Mouse (Mus musculus): ENCODE results near the gene Gm973.
A peak's percentile ranks its signal among the peaks of the same experiment; 100 is the strongest.

The Gm973 gene

DNA sequence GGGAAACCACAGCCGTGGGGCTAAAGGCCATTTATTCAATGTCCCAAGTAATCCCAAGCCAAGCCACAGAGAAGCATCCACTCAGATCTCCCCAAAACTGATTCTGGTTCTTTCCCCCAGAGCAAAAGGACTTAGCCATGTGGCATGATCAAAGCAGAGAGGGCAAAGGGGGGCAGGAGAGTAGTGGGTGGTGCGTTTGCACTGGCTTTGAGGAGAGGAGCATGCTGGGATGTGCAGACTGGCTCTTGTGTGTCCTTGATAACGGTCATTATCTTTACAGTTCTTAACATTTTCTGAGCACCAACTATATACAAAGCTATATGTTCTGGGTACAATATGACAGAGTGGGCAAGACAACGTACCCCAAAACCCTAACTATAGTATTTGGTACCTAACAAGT, 23.6 kb upstream of the Gm973 start:
- DNase-seq (ENCODE audit: low read depth): no peak

DNA sequence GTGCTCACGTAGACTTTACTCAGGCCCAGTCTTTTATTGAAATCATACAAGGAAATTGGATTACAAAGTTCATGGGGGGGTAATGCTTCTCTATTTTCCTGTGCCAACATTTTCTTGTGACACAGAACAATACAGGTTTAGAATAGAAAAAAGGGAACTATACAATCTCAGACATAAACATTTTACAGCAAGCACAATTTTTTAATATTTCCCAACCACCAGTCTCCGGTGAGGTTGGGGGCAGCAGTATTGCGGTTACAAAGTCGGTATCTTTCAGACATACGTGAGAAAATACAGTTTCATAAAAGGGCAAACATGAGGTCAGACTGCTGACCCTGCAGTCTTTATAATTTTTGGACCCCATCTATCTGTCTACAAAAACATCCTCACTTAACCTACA, 20.1 kb upstream of the Gm973 start:
- DNase-seq (ENCODE audit: low read depth): no peak

DNA sequence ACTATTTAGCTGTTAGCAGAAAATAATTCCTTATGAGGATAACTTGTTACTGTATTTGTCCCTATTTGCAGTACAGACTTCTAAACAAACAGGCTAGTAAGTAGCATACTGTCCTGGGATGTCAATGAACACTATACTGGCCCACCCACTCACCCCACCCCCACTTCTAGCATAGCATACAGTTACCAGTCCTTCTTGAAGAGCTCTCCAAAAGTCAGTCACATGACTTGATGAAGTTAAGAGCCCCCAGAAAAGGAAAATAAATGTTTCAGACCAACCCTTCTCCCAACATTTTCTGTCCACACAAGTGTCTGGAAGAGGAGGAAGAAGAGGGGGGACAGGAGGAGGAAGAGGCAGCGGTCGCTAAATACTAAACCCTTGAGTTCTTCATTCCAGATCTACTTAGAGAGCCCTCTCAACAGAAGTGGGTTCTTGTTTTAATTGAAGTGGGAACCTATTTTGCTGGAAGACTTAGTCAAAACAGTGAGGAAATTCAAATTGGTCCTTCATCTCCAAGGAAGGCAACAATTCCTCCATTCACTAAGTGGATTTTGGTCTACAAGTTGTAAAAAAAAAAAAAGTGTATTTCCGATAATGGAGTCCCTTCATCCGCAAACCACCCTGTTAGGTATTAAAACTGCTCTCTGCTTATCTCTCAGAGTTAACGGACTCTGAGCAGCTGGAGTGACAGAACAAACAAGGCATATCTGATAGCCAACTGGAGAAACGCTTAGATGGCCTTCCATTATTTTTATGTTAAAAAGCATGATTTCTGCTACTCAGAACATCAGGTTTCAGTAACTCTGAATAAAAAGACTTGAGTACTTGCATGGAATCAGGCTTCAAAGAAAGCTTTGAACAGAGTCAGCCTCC, 18.1 kb upstream of the Gm973 start:
- DNase-seq (ENCODE audit: low read depth): no peak

DNA sequence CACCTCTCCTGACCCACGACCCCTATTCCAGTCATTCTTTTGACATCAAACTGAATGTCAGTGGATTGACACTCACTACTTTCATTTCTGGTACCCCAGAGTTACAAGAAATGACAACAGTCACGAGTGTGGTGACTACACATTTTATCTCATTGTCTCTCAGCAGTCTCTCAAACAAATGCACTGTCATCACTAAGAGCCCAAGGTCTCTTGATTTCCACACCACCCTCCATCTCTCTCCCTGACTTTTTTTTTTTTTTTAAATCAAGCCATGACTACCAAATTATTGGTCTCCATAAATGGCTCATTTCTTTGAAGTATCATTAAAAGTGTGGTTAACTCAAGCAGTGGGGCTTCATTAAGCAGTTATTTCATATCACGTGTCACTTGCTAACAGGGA, 16.7 kb upstream of the Gm973 start:
- no peak for DNase-seq (ENCODE audit: low read depth)

DNA sequence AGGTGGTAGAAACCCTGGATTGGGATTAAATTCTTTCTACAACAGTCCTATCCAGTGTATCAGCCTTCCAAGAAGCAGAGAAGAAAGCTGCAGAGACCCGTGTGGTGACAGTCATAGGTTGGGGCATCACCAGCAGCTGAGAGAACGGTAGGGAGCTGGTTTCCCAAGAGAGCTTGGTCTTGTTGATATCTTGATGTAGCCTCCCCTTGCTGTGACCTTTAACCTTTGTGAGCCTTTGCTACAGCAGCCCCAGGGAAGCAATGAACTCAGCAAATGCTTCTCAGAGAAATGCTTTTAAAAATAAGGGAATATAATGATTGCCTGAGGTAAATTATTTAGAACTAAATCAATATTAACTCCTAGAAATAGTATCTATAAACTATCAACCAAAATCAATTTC, 13.7 kb upstream of the Gm973 start:
- no peak for DNase-seq (ENCODE audit: low read depth)

DNA sequence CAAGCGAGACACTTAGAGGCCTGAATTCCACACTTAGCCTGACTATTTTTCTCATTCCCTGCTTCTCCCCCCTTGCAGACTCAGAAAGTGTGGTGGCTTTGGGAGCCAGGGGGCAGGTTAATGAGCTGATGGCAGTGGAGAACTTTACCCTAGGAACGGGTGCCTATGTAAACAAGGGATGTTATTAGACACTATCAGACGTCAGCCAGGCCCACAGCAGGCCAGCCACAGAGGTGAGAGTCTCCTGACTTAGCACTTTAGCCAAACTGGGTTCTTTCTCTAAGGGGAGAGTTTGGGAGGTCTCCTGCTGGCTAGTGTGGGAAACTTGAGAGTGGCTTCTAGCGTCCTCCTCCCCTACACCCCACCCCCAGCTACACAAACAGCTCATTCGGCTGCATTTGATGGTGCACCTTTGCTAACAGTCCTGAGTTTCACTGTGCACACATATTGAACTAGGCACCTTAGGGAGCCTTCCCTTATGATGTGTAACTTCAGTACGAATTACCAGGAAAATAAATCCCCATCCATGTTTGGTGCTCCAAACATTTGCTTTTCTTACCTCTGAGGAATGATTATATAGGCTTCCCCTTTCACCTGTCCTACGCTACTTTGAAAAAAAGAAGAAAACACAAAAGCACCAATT, 12.3 kb upstream of the Gm973 start:
- no peak for DNase-seq (ENCODE audit: low read depth)

DNA sequence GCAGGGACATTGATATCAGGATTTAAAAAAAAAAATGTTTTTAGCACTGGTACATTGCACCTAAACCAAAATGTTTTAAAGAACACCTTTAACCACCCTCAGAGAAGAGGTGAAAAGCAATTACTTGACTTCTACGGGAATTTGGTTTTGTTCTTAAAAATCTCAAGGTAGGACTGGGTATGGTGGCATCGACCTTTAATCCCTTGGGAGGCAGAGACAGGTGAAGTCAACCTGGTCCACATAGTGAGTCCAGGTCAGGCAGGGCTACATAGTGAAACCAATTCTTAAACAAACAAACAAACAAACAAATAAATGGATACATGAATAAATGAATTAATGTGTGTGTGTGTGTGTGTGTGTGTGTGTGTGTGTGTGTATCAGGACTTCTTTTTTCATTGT, 11.8 kb upstream of the Gm973 start:
- DNase-seq (ENCODE audit: low read depth): no peak

DNA sequence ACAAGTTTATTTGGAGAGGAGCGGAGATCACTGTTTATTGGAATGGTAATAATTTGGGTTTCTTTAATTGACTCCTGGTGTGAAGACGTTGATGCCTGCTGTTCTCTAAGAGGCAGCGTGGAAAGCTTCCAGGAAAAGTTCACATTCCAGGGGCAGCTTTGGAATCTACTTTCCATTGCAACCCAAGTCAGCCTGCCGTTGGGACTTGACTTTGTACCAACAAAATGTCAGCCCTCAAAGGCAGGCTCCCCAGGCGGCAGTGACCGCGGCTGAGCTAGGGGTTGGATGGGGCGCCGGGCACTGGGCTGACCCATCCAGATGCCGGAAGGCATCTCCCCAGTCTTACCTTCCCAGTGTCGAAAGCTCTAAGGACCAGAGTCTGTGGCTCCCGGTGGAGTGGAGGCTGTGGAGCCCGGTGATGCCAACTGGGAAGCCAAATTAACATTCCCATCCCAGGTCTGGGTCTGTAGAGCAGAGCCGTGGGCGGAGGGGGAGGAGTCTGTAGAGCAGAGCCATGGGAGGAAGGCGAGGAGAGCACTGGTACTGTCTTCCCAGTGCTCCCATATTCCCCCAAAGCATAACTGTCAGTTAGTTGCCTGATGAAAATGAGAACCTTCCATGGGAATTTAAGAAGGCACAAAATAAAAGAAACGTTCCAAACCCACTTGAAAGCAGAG, 7.5 kb upstream of the Gm973 start:
- peak; percentile 66 for DNase-seq (ENCODE audit: low read depth)

DNA sequence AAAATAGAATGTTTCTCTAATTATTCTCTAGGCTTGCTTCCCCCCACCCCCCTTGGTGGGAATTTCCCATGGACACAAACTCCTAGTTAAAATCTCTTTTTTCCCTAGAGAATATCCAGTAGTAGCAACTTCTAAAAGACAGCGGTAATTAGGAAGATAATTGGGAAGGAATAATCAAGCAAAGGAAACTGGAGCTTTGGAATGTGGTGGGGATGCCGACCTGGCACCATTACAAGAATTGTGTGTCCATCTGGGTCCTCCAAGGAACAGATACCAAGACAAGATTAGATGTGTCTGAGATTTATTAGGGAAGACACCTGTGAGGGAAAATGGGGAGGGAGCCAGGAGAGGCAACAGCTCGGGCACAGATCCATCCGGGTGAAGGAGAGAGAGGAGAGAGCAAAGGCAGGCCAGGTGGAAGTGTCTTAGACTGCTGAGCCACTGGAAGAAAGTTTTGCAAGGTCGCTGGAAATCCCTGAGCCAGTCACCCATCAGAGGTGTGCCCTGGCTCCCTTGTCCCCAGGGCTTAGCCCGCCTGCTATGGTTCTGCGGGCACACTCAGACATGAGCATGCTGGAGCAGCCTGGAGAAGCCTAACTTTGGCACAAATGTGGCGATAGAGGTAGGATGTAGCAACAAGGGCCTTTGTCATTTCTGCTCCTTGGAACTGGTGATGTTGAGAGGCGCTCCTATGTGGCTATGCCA, 4.3 kb upstream of the Gm973 start:
- no peak for DNase-seq (ENCODE audit: low read depth)

DNA sequence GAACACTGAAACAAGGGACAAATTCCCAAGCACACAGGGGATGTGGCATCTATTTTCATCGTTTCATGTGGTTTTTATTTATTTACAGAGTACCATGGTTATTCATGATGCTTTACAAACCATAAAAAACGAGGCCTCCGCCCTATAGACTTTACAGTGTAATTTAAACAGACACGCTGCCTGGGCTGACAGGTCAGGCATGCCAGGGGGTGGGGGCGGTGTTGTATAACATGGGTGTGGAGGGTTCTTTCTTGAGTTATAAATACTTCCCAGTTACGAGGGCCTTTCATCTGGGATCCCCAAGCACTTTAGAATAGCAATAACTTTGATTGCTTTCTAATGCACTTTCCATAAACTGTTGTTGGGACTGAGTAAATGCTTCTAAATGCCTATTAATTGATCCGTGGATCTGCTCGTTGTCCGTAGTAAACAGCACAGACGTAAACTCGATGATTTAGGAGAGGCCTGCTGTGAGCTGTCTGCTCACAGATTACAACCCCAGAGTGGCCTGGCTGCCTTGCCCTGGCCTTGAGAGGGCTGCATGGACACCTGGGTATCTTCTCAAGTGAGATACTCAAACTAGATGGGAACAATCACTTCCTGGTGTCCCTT, 4.3 kb downstream of the Gm973 start:
- no peak for DNase-seq (ENCODE audit: low read depth)

DNA sequence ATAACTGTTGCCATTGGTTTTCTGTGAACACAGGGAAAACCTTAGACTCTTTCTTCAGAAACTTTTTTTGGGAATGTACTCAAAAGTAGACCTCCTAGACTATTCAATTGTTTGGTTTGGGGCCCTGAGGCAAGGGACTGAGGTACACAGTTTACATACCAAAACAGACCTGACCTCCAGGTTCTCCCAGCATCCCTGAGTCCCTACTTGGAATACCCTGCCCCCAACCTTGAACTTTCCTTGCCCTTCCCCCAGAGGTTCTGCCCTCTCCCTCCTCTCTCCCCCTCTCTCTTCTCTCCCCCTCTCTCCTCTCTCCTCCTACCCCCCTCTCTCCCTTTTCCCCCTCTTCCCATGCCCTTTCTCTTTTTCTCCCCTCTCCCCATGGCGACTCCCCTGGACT, 6.4 kb downstream of the Gm973 start:
- DNase-seq (ENCODE audit: low read depth): no peak

DNA sequence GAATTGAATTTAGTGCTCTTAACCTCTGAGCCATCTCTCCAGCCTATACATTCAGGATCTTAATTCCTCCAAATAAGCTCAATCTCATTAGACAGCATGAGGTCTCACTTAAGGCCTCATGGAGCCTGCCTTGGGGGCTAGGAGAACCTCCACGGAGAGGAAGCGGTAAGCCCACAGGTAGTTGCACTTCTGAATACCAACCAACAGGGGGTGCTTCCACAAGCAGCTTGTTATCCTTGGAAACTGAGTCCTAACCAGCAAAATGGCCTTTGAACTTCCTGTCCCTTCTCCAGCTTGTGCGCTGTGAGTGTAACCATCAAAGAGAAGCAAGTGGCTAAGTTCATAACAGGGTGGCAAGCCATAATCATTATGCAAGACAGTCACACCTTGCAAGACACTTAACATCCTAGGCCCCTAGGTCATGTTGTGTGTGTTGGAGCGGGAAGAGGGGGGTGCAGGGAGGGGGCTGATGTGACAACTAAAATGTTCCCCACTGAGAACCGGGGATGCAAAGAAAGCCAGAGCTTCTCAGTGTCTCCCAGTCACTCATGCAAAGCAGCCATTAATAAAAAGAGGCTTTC, 7.4 kb downstream of the Gm973 start:
- no peak for DNase-seq (ENCODE audit: low read depth)

DNA sequence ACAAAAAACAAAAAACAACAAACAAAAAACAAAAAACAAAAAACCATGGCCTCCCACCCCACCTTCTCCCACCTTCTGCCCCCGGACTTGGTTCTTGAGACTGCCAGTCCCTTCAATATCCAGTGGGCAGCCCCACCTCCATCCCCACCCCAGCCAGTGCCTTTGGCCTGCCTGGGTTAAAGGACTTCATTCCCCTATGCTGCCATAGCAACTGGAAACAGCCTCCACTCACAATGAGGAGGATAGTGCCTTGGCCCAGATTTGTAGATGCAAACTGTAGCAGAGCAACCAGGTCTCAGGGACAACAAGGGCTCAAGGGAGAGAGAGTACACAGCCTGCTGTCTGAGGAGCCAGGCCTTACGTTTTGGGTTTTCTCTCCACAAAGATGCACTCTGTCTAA, 8.0 kb downstream of the Gm973 start:
- DNase-seq (ENCODE audit: low read depth): no peak

DNA sequence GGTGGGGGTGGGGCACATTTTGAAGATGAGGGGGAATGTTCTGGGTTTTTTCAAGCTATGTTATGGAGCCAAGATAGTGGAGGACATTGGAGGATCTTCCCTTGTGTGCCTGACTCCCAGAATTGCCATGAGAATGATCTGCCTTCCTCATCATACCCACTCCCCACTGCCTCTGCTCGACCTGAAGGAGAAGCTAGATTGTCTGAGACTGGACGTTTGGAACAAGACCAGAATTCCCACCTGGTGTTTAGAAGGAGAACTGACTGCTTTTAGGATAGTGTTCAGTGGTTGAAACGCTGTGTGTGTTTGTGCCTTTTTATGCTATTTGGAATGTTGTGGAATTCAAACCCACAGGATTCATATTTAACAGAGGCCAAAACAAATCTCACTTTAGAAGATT, 8.7 kb downstream of the Gm973 start:
- no peak for DNase-seq (ENCODE audit: low read depth)

DNA sequence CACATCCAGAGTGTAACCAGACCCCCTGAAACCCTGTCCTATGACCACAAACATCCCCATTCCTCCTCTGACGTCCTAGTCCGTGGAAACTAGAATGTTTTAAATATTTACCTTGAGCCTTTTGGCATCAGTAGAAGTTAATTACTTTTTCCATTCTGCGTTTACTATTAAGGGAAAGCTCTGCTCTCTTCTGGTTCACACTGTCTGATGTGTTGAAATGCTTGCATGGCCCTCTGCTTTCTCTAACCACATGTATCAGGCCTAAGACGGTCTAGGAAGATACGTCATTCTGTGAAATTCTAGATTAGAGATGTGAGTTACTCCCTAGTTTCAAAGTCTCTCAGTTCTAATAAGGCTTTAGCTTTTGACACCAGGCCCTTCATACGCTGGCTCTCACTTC, 11.2 kb downstream of the Gm973 start:
- DNase-seq (ENCODE audit: low read depth): no peak

DNA sequence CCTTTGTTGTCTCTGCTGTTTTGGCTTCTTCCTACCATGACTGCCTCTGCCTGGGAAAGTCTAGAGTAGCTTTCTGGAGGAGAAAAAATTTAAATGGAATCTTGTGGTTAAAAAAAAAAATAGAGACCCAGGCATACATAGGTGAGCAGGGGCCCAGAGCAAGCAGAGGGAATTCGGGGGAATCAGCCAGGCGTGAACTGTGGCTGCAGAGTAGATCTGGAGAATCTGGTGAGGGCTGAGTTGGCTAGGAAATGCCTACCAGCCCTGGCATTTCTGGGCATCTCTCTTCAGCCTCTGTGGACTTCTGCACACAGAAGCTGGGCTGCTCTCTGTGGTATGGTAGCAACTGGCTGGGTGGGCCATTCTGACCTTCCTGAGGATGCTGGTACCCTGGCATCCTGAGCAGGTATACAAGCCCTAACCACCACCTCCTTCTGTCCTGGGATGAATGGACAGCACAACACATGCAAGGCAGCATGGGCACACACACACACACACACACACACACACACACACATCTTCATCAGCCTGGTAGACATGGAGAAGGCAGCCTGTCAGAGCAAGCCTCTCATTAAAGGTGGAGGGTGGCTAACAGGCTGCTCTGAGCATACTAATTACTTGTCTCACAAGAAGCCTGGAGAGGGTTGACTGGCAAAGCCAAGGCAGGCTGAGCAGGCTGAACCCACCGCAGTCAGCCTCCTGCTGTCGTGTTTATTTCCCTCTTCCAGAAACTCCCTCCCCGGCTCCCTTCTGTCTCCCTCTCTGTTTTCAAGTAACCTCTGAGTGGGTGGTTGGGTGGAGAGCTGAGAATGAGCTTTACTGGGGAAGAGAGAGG, 19.1 kb downstream of the Gm973 start:
- no peak for DNase-seq (ENCODE audit: low read depth)

DNA sequence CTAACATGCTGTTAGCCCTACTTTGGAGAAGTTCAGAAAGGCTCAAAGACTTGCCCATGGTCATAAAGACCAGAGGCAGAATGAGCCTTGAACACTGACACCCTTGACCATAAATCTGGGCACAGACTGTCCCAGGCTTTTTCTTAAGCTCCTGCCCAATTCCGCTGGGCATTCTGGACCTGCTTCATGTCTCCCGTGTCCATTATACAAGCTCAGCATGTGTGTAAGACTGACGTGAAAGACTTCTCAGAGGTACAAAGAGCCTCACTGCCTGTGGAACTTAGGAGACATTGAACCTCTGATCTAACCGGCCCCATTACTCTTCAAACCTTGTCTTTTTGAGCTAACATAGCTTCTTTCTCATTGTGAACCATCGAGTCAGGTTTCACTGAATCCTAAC, 22.3 kb downstream of the Gm973 start:
- no peak for DNase-seq (ENCODE audit: low read depth)

DNA sequence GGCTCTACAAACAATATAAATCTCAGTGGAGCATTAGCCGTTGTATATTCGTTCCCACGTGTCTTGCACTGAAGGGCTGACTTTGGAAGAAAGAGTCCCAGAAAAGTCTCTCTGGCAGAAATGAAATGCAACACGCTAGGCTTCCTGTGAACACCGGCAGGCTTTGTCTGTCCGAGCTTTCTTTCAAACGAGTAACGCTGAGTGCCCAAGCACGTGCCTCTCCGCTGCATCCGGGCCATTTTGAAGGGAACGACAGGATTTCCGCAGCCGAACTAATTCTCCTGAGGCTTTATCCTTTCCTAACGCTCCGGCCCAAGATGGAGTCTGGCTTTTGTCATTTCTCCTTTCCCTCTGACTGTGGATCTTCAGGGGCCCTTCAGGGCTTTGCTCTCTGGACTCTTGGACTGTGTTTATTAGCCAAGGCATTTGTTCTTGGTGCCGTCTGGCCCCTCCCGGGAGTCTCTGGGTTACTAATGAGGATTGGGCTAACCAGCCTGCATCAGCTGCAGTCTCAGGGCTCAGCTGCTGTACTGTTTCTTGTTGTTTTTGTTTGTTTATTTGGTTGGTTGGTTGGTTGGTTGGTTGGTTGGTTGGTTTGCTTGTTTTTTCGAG, 24.6 kb downstream of the Gm973 start:
- no peak for DNase-seq (ENCODE audit: low read depth)

DNA sequence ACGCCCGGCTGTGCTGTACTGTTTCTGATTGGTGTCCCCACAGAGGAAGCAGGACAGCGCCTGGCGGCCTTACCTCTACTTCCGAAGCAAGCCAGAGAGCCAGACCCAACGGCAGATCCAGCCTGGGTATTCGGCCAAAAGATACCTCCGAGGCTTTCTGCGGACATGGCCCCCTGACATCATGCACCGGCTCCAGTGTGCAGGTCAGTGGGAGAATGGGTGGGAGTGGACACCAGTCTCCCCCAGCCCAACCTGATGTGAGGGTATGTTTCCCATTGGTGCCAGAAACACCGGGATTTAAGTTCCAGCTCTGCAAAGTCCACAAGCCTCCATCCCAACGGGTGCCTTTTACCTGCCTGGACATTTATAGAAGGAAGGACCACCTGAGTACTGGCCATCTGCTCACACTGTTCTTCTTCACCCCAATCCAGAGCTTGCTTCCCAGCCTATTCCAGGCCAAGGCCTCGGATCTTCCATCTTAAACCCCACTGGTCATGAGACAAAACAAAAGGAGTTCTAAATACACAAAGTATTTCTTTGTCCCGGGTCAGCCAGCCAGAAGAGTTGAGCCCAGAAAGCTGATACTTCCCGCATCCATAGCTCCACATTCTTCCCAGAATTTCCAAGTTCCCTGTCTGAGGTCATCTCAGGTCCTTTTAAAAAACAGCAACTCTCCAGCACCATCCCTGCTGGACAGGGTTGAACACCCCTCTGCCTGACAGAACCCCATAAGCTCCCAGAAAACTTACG, 25.4 kb downstream of the Gm973 start:
- no peak for DNase-seq (ENCODE audit: low read depth)

DNA sequence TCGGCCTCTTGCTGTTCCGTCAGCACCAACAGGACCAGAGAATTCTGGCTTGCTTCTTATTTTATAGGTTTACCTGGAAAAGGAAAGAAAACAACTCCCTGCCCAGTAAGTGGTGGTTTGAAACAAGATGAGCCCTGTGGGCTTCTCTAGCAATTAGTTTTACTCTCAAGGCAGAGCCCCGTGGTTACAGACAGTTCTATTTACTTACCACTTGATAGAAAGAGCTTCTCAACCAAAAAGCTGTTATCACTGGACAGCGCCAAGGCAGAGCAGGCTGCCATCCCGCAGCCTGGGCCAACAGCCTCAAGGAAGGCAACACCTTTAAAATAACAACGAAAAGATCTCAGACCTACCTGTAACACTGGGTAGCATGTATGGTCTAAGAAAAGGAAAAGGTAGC, 26.2 kb downstream of the Gm973 start:
- DNase-seq (ENCODE audit: low read depth): no peak

Data from NIH3T3 (cell line).